Mouse (Mus musculus): ENCODE data around the gene Gpr22. TPM values are rescaled to one million over a fixed set of nuclear protein-coding genes. Genes with fewer than 3 reads are reported as not detected.

Gene Gpr22
- total RNA-seq, 2 experiments from 2014 or later = 11.7 to 16.0 TPM

DNA sequence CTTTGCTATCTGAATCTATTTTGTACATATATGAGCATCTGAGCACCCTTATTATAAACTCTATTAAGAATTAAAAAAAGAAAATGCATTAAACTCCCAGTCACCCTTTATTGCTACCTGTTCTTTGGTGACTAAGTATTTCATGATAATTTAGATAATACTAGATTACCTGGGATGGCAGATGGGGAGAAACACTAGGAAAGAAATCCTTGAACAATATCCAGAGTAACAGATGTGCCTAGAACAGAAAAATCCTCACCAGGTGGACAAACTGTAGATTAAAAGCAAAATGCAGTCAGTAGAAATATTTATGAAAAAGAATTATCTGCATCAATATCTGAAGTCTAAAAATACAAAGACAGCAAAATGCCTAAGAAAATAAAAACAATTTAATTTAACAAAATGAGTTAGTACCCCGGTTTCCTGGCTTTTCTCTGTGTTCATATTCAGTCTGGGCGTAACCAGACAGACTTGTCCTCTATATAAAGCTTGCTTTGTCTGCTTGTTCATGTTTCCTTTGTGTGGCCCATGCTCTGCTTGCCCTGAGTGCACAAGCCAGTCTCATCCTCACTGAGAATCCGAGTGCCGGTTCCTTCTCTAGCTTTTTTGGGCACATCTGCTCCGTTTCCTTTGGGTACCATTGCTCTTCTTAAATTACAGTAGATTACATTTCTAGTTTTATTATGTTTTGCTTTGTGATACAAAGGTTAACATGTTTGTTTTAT is 13.0 kb downstream of the Gpr22 start:
- no peak for DNase-seq
- intact Hi-C loops (cut with DNase I) = loop anchor here (5.0 kb wide), 1 partner anchor 48 kb away; the partner anchor contains the start of genes Cog5 and Dus4l

DNA sequence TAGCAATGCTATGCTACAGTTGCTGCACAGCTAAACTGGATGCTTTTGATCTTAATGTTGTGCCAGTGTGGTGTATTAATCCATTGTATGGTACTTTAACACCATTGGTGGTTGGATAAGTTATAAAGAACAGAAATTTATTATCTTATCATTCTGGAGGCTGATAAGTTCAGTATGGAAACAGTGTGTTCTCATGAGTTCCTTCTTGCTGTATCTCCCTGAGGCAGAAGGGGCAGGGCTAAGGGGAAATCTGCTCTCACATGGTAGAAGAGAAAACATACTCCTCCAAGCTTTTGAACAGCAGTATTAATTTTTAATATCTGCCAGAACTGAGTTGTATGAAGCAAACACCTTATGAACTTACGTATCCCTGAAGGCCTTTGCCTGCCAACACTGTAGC is 20.5 kb downstream of the Gpr22 start:
- intact Hi-C loops (cut with DNase I) = no loop called here
- no peak for DNase-seq

DNA sequence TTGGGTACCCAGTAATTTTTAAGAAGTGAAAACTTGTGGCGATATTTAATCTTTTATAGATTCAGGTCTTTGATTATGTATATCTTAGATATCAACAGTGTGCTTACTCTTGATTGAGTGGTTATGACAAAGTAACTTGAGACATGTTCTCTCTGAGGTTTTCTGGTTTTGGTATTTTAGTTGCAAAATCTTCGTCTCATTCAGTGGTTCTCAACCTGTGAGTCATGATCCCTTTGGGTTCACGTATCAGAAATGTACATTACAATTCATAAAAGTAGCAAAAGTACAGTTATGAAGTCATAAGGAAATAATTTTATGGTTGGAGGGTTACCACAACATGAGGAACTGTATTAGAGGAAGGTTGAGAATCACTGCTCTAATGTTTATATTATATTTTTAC is 27.1 kb downstream of the Gpr22 start:
- intact Hi-C loops (cut with DNase I) = no loop called here
- DNase-seq = no peak

DNA sequence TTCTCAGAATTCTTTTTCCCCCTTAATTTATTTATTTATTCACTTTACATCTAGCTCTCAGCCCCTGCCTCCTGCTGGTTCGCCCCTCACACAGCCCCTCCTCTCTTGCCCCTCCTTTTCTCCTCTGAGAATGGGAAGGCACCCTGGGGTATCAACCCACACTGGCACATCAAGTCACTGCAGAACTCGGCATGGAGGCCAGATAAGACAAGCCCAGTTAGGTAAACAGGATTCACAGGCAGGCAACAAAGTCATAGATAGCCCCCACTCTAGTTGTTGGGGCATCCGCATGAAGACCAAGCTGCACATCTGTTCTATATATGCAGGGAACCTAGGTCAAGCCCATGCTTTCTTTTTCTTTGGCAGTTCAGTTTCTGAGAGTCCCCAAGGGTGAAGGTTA is 46.6 kb downstream of the Gpr22 start:
- intact Hi-C loops (cut with DNase I) = no loop called here
- DNase-seq = no peak

DNA sequence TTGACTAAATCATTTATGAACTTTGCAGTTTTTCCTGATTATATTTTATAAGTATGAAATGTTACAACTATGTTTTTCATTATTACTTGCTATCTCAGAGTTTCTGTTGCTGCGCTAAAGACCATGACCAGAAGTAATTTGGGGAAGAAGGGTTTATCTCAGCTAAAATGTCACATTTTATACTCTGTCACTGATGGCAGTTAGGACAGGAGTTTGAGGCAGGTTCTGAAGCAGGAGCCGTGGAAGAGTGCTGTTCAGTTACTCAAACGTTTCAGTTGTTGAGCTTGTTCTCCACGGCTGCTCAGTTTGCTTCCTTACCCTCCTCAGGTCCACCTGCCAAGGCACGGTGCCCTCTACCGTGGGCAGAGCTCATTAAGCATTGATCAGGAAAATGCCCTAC is 47.7 kb downstream of the Gpr22 start:
- intact Hi-C loops (cut with DNase I) = no loop called here

More for the DNA sequence above, 47.7 kb downstream of the Gpr22 start:
- no peak for DNase-seq

Other genes starting within 250 kb of the Gpr22 start
- 10 to 100 TPM; 12.3 to 14.6 TPM for gene Cbll1, start 214.3 kb downstream of the Gpr22 start, total RNA-seq (2021)
- under 1 TPM in 1 of 2 experiments, not detected in 1; 0.10 TPM for gene Slc26a4, start 154.0 kb downstream of the Gpr22 start, total RNA-seq (2021)
- 10 to 100 TPM; 22.7 to 26.0 TPM for gene Bcap29, start 79.3 kb downstream of the Gpr22 start, total RNA-seq (2021)
- gene Dus4l, start 59.1 kb downstream of the Gpr22 start, total RNA-seq (2021) = 1 to 10 TPM; 6.8 to 8.9 TPM
- gene Cog5, start 59.1 kb downstream of the Gpr22 start, total RNA-seq (2021) = 10 to 100 TPM; 54.9 to 69.8 TPM
- gene Hbp1, start 236.6 kb upstream of the Gpr22 start, total RNA-seq (2021) = 10 to 100 TPM; 87.8 to 90.0 TPM